Mouse (Mus musculus) liver, adult 2 months (tissue): ENCODE data around the gene St6gal1.

Experiments used
- CTCF ChIP-seq: fragments of 200-500 bp; IDR thresholded peaks from 2 replicates; pipeline ENCODE4 v1.5.1; 2011; ENCODE audit warnings: low read depth, low read length, control low read depth
- POLR2A ChIP-seq: fragments of 200-500 bp; IDR thresholded peaks from 2 replicates; pipeline ENCODE4 v1.6.1; 2011; ENCODE audit warnings: low read length, control low read depth; ENCODE audit not compliant: insufficient read depth; ENCODE audit errors: extremely low read depth

DNA sequence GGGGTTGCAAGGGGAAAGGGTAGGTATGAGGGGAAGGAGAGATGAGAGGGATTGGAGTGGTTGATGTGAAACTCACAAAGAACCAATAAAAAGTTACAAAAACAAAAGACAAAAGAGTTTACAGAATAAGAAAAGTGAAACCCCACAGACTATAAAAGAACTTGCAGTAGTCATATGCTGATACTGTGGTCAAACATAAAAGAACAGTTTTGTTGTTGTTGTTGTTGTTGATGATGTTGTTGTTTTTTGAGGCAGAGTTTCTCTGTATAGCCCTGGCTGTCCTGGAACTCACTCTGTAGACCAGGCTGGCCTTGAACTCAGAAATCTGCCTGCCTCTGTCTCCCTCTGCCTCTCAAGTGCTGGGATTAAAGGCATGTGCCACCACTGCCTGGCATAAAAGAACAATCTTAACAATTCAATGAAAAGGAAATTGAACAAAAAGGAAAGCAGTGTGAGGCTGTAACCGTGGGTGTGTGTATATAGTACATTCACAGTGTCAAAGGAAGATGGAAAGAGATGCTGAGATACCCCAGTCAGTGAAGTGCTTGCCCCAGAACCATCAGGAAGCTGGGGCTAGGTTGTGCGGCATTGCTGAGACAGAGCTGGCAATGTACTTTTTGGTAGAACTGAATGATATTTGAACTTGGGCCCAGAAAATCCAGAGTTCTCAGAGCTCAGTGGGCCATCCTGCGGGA is 155.1 kb downstream of the St6gal1 start:
- TF ChIP-seq POLR2A (no peak), CTCF (no peak)
